Mouse (Mus musculus) brain, embryonic 14.5 days (tissue): ENCODE results near the gene H1f0.

Experiments used
- CTCF ChIP-seq: fragments of 200-500 bp; IDR thresholded peaks from 2 replicates; pipeline ENCODE4 v1.5.1; 2012; ENCODE audit warnings: inconsistent platforms, mild to moderate bottlenecking, moderate library complexity, borderline replicate concordance; ENCODE audit not compliant: insufficient read depth, insufficient read length; ENCODE audit errors: extremely low read depth
- POLR2A ChIP-seq: fragments of 200-500 bp; IDR thresholded peaks from 2 replicates; pipeline ENCODE4 v1.6.1; 2012; ENCODE audit warnings: mild to moderate bottlenecking, inconsistent platforms, borderline replicate concordance; ENCODE audit not compliant: poor library complexity, insufficient read depth, insufficient read length, severe bottlenecking; ENCODE audit errors: extremely low read depth

DNA sequence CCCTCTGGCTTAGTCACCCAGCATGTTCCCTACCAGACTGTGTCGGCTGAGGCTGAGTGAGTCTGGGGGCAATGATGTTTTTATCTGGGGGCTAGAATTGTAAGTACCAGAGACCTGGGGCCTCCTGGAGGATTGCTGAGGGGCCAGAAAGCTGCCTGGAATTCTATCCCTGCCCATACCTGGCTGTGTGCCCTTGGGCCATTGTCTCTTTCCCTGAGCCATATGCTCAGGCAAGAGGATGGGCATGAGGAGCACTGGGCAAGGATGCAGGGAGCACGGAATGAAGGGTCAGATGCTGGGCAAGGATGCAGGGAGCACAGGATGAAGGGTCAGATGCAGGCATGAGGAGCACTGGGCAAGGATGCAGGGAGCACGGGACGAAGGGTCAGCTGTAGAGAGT is 48.2 kb upstream of the H1f0 start:
- TF ChIP-seq CTCF, result no peak
- no peak for TF ChIP-seq POLR2A
